Mouse (Mus musculus) heart, postnatal 0 days (tissue): Measurements from ENCODE around the gene Gjb6. TPM values are rescaled to one million over a fixed set of nuclear protein-coding genes. Genes with fewer than 3 reads are reported as not detected.

Experiments
- ATAC-seq: fragments of 200-750 bp; cut with Nextera tagmentation; 2 replicates; pipeline ENCODE4 v1.8.0; 2017; ENCODE audit warnings: low read depth, moderate number of reproducible peaks, moderate library complexity; ENCODE audit not compliant: insufficient read depth
- DNase-seq: peaks from one replicate; pipeline ENCODE4 v3.0.0-alpha.2; 2016; ENCODE audit warnings: low spot score
- H3K27ac ChIP-seq: fragments of 300-500 bp; sonication (generic); 2 replicates; pipeline ENCODE4 v1.5.1; 2014; ENCODE audit warnings: low read depth, mild to moderate bottlenecking
- H3K27me3 ChIP-seq: fragments of 300-500 bp; sonication (generic); 2 replicates; pipeline ENCODE4 v1.6.1; 2014; ENCODE audit warnings: low read length, mixed read lengths; ENCODE audit not compliant: control insufficient read depth, insufficient read depth
- H3K36me3 ChIP-seq: fragments of 300-500 bp; sonication (generic); replicated peaks from 2 replicates; pipeline ENCODE4 v1.6.1; 2014; ENCODE audit warnings: low read length, mixed read lengths; ENCODE audit not compliant: control insufficient read depth, insufficient read depth
- H3K4me1 ChIP-seq: fragments of 300-500 bp; sonication (generic); 2 replicates; pipeline ENCODE4 v1.6.1; 2014; ENCODE audit warnings: antibody characterized with exemption; ENCODE audit not compliant: control insufficient read depth, insufficient read depth
- H3K4me2 ChIP-seq: fragments of 300-500 bp; sonication (generic); 2 replicates; pipeline ENCODE4 v1.6.1; 2014; ENCODE audit warnings: low read depth, mild to moderate bottlenecking, low read length, moderate library complexity
- H3K4me3 ChIP-seq: fragments of 300-500 bp; sonication (generic); 2 replicates; pipeline ENCODE4 v1.5.1; 2014; ENCODE audit warnings: low read depth, low read length
- H3K9ac ChIP-seq: fragments of 300-500 bp; sonication (generic); replicated peaks from 2 replicates; pipeline ENCODE4 v1.6.1; 2014; ENCODE audit warnings: low read depth, low read length, mixed read lengths
- H3K9me3 ChIP-seq: fragments of 300-500 bp; sonication (generic); replicated peaks from 2 replicates; pipeline ENCODE4 v1.6.1; 2016; ENCODE audit warnings: low read length; ENCODE audit not compliant: control insufficient read depth
- CTCF ChIP-seq: IDR thresholded peaks from 2 replicates; pipeline ENCODE4 v1.5.1; 2016; ENCODE audit warnings: antibody characterized with exemption, control low read depth, low read depth
- EP300 ChIP-seq: IDR thresholded peaks from 2 replicates; pipeline ENCODE4 v1.6.1; 2016; ENCODE audit warnings: antibody characterized with exemption, low read depth
- WGBS: fragments of 180-500 bp; shearing (Covaris S2); extraction: QIAGEN DNeasy Blood & Tissue Kit; methylation state at CpG from one replicate; pipeline ENCODE4 v1.1.7; 2014; 5-methylcytosine and 5-hydroxymethylcytosine counted together
- polyA plus RNA-seq: library from polyadenylated mRNA; unstranded; fragments of >200 nt; fragmentation: Nextera tagmentation; extraction: Ambion mirVana; gene quantifications from 2 replicates; pipeline ENCODE4 v1.2.1, GENCODE M21; 2015
- total RNA-seq: library from RNA; depleted of rRNA; stranded (reverse); fragments of >200 nt; gene quantifications from 2 replicates; pipeline ENCODE4 v1.2.3, GENCODE M21; 2014; ENCODE audit warnings: low replicate concordance; rRNA removed

Gene Gjb6
- total and polyA plus RNA-seq, 2 experiments from 2014 or later: 5.0 TPM; not detected in 1

DNA sequence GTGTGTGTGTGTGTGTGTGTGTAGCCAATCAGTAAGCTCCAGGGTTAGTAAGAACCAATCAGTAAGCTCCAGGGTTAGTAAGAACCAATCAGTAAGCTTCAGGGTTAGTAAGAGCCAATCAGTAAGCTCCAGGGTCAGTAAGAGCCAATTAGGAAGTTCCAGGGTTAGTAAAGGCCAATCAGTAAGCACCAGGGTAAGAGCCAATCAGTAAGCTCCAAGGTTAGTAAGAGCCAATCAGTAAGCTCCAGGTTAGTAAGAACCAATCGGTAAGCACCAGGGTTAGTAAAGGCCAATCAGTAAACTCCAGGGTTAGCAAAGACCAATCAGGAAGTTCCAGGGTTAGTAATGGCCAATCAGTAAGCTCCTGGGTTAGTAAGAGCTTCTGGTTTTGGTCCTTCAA lies 50.5 kb downstream of the Gjb6 start:
- no peak overlapping the region for H3K9ac ChIP-seq
- WGBS: 94% methylated on average over 1 of the region's 1 CpGs
- peaks cover 4% of the 10 kb centered on the region; the same call in 1 of the 2 replicates for H3K4me1 ChIP-seq
- DNase-seq: no peak
- ATAC-seq: no peak
- H3K27me3 ChIP-seq: no peaks in the 10 kb centered on the region
- TF ChIP-seq CTCF (no peak), EP300 (no peak)
- no peak overlapping the region for H3K27ac ChIP-seq
- no peaks in the 10 kb centered on the region for H3K9me3 ChIP-seq
- no peak overlapping the region for H3K4me3 ChIP-seq
- no peak overlapping the region for H3K4me2 ChIP-seq
- no peaks in the 10 kb centered on the region for H3K36me3 ChIP-seq

DNA sequence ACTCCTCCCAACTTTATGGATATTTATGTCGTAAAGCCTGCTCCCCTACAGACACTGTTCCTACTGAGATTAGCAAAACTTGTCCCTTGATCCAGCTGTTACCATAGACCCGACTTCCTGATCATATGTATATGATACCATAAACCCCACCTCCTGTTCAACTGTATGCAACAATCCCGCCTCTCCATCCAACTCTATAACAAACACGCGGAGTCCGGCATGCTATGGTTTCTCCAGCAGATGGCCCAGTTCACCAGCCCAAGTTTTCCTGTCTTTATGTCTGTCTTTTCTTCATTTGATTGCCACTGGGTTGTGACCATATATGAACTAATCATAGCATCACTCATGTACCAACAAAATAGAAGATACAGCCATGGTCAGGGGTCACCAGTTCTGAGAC lies 57.9 kb downstream of the Gjb6 start:
- ATAC-seq: no peak
- H3K4me2 ChIP-seq: no peak overlapping the region
- 77% methylated on average over 6 of the region's 6 CpGs for WGBS
- TF ChIP-seq EP300 (no peak), CTCF (peak; percentile 15; the same call in 1 of the 2 replicates)
- H3K27me3 ChIP-seq: no peaks in the 10 kb centered on the region
- no peaks in the 10 kb centered on the region for H3K4me1 ChIP-seq
- DNase-seq: no peak
- H3K36me3 ChIP-seq: no peaks in the 10 kb centered on the region
- H3K4me3 ChIP-seq: no peak overlapping the region
- no peak overlapping the region for H3K27ac ChIP-seq
- H3K9ac ChIP-seq: no peak overlapping the region
- H3K9me3 ChIP-seq: no peaks in the 10 kb centered on the region

Other genes with a start within 250 kb of the Gjb6 start
- 18.4 and 20.8 TPM in 2 replicates for gene Zmym2, start 247.0 kb downstream of the Gjb6 start, total RNA-seq
- gene Zmym2, start 247.0 kb downstream of the Gjb6 start, polyA plus RNA-seq: 16.3 and 18.1 TPM in 2 replicates
- gene Gja3, start 75.5 kb downstream of the Gjb6 start, total RNA-seq: 33.1 and 40.7 TPM in 2 replicates
- 53.6 and 61.0 TPM in 2 replicates for gene Gja3, start 75.5 kb downstream of the Gjb6 start, polyA plus RNA-seq
- gene Gjb2, start 28.9 kb downstream of the Gjb6 start, total RNA-seq: 0.04 and 0.08 TPM in 2 replicates
- 0.10 TPM in 1 of 2 replicates, not detected in the other for gene Gjb2, start 28.9 kb downstream of the Gjb6 start, polyA plus RNA-seq
- not detected in 2 replicates for gene Gm4491, start 17.7 kb downstream of the Gjb6 start, total RNA-seq
- gene Gm4491, start 17.7 kb downstream of the Gjb6 start, polyA plus RNA-seq: not detected in 2 replicates